Mouse (Mus musculus): ENCODE data around the gene Runx2. TPM values are rescaled to one million over a fixed set of nuclear protein-coding genes. Genes with fewer than 3 reads are reported as not detected.

Gene Runx2
- total and polyA plus RNA-seq, 3 experiments, result not detected

GRCm38 (mm10) chr17:44693552-44693951 is 121.0 kb downstream of the Runx2 start:
- H3K4me3 ChIP-seq (ENCODE audit: control insufficient read depth in 1 of 2, insufficient read depth in 1 of 2, low read depth in 2 of 2, low read length in 2 of 2), result no peak overlapping the region
- H3K79me2 ChIP-seq (ENCODE audit: control insufficient read depth, insufficient read depth, low read length, poor library complexity), result no peaks in the 10 kb centered on the region
- no peak overlapping the region for H3K9ac ChIP-seq (ENCODE audit: control insufficient read depth, low read depth, low read length, poor library complexity, severe bottlenecking)
- H3K4me1 ChIP-seq (ENCODE audit: control insufficient read depth in 1 of 2, insufficient read depth in 2 of 2, low read length in 2 of 2), result peaks cover 0 to 5% of the 10 kb centered on the region in 2 experiments; a peak in 2 of 4 replicates
- H3K27ac ChIP-seq (ENCODE audit: control insufficient read depth, low read depth, low read length), result no peak overlapping the region
- peaks cover 0 to 7% of the 10 kb centered on the region in 2 experiments; a peak in 2 of 4 replicates for H3K36me3 ChIP-seq (ENCODE audit: control insufficient read depth in 1 of 2, insufficient read depth in 2 of 2, low read length in 2 of 2)
- H3K27me3 ChIP-seq (ENCODE audit: control insufficient read depth in 1 of 2, insufficient read depth in 2 of 2, low read length in 2 of 2), result no peaks in the 10 kb centered on the region
- DNase-seq (ENCODE audit: low read depth, low spot score), result no peak
- no peak for TF ChIP-seq ZNF384 (IDR thresholded peaks at IDR 0.05; ENCODE audit: low read depth, low read length)
- no peak for TF ChIP-seq POLR2AphosphoS2 (IDR thresholded peaks at IDR 0.05; ENCODE audit: low read length)
- TF ChIP-seq MAZ (IDR thresholded peaks at IDR 0.05; ENCODE audit: low read depth, low read length), result no peak
- TF ChIP-seq RAD21 (IDR thresholded peaks at IDR 0.05; ENCODE audit: low read depth, low read length), result no peak
- no peaks in the 10 kb centered on the region for H3K9me3 ChIP-seq (replicated peaks; ENCODE audit: insufficient read depth, low read length)

- no peak overlapping the region for H3K27ac ChIP-seq (ENCODE audit: control insufficient read depth, low read depth, low read length)
- DNase-seq (ENCODE audit: low read depth, low spot score), result no peak
- H3K4me1 ChIP-seq (ENCODE audit: control insufficient read depth in 1 of 2, insufficient read depth in 2 of 2, low read length in 2 of 2), result peaks cover 0 to 5% of the 10 kb centered on the region in 2 experiments; a peak in 2 of 4 replicates
- no peaks in the 10 kb centered on the region for H3K9me3 ChIP-seq (replicated peaks; ENCODE audit: insufficient read depth, low read length)
- TF ChIP-seq HCFC1 (IDR thresholded peaks at IDR 0.05; ENCODE audit: low read depth, low read length), result no peak
- no peak for TF ChIP-seq POLR2AphosphoS5 (IDR thresholded peaks at IDR 0.05; ENCODE audit: borderline replicate concordance, low read depth, low read length)
- TF ChIP-seq E2F4 (IDR thresholded peaks at IDR 0.05; ENCODE audit: borderline replicate concordance, low read depth, low read length), result no peak
- TF ChIP-seq NELFE (IDR thresholded peaks at IDR 0.05; ENCODE audit: low read depth, low read length), result no peak
- no peak for TF ChIP-seq ZKSCAN1 (IDR thresholded peaks at IDR 0.05; ENCODE audit: low read depth, low read length)
- TF ChIP-seq JUND (IDR thresholded peaks at IDR 0.05; ENCODE audit: low read depth, low read length), result no peak
- no peak for TF ChIP-seq CHD2 (IDR thresholded peaks at IDR 0.05; ENCODE audit: low read length)
- no peak for TF ChIP-seq ELF1 (IDR thresholded peaks at IDR 0.05; ENCODE audit: low read depth, low read length)
- TF ChIP-seq RAD21 (IDR thresholded peaks at IDR 0.05; ENCODE audit: low read depth, low read length), result no peak
- TF ChIP-seq UBTF (IDR thresholded peaks at IDR 0.05; ENCODE audit: borderline replicate concordance, insufficient read depth, low read depth, low read length), result no peak
- TF ChIP-seq MYC (IDR thresholded peaks at IDR 0.05; ENCODE audit: low read depth, low read length), result no peak
- no peak for TF ChIP-seq GATA1 (IDR thresholded peaks at IDR 0.05; ENCODE audit: low read depth, low read length)
- no peak for TF ChIP-seq SMC3 (IDR thresholded peaks at IDR 0.05; ENCODE audit: low read depth, low read length)
- no peak for TF ChIP-seq POLR2A (IDR thresholded peaks at IDR 0.05; ENCODE audit: control insufficient read depth in 1 of 2, insufficient read depth in 1 of 2, low read depth in 1 of 2, low read length in 2 of 2, poor library complexity in 1 of 2)
- H3K9ac ChIP-seq (ENCODE audit: control insufficient read depth, low read depth, low read length, poor library complexity, severe bottlenecking), result no peak overlapping the region
- H3K27me3 ChIP-seq (ENCODE audit: control insufficient read depth in 1 of 2, insufficient read depth in 2 of 2, low read length in 2 of 2), result no peaks in the 10 kb centered on the region
- no peak overlapping the region for H3K4me3 ChIP-seq (ENCODE audit: control insufficient read depth in 1 of 2, insufficient read depth in 1 of 2, low read depth in 2 of 2, low read length in 2 of 2)
- peaks cover 0 to 7% of the 10 kb centered on the region in 2 experiments; a peak in 2 of 4 replicates for H3K36me3 ChIP-seq (ENCODE audit: control insufficient read depth in 1 of 2, insufficient read depth in 2 of 2, low read length in 2 of 2)
- H3K79me2 ChIP-seq (ENCODE audit: control insufficient read depth, insufficient read depth, low read length, poor library complexity), result no peaks in the 10 kb centered on the region
Observed at GRCm38 (mm10) chr17:44691517-44691916, 123.1 kb downstream of the Runx2 start.
